Mouse (Mus musculus) embryonic fibroblast, embryonic 13.5 days (primary cell): ENCODE data around the gene Creb1.

Source experiments
- CTCF ChIP-seq: IDR thresholded peaks from 2 replicates; pipeline ENCODE4 v1.5.1; 2011; ENCODE audit warnings: mild to moderate bottlenecking, control low read depth, low read length, moderate library complexity, borderline replicate concordance; ENCODE audit not compliant: insufficient read depth
- POLR2A ChIP-seq: IDR thresholded peaks from 2 replicates; pipeline ENCODE4 v1.6.1; 2011; ENCODE audit warnings: low read depth, mild to moderate bottlenecking, control low read depth, low read length, moderate library complexity

DNA sequence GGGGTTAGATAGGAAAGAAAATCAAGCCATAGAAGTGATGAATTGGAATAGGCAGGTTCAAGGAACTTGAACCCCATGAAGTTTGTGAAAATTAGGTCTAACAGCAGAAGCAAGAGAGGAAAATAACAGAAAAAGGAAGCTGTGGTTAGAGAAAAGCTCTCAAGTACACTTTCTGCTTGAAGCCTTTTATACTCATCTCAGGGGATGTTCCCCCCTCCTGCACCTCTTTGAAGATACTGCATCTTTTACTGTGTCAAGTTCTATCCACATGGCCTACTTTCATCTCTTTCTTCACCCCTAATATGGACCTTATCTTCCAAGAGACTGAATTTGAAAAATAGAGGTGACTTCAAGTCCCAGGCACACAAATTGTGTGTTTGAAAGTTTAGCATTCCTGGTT lies 4.8 kb upstream of the Creb1 start:
- TF ChIP-seq CTCF: no peak
- TF ChIP-seq POLR2A: no peak
